Mouse (Mus musculus): ENCODE measurements at regions not wholly inside any gene's neighbourhood (a gene's known extent, or its start where the extent isn't known, plus 50 kb on each side); places are given as distances from the start of the nearest gene placed in this dataset.
"Not testable (repeated sequence)": the region's sequence is repeated elsewhere in the genome, so short reads cannot be mapped to it uniquely, and the experiment has no call there.

DNA sequence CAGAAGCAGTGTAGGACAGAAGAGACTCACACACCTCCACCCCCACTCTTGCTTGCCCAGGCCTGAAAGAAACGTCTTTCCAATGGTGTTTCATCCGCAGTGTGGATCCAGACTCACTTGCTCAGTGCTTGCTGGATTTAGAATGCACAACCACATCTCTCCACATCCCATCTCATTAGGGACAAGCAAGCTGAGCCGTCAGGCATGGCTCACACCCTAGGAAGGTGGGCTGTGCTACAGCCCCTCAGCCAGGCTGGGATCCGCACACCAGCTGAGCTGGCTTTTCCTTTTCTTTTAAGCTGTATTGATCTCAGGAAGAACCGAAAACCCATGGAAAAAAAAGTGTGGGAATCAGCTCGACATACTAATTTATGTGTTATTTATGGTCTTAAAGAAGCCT lies 151.1 kb downstream of the Srek1 start:
- no peak for ATAC-seq (ENCODE audit: insufficient number of reproducible peaks, low FRiP score, low TSS enrichment)

DNA sequence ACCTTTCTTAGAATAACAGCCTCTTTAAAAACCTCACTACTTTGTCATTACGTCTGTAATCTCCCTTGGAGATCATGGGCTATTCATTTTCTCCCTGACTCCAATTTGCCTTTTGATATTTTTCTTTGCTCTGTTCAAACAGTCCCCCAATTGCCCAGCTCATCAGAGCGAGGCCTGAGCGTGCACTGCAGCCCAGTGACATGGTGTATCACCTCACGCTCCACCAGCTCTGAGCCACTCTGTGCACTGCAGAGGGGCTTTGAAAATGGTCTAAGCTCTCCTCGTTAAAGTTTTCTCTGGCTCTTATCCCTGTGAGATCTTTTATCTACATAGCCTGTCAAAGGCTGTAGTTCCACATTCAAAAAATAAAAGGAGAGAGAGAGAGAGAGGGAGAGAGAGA lies 152.1 kb downstream of the Srek1 start:
- no peak for ATAC-seq (ENCODE audit: insufficient number of reproducible peaks, low FRiP score, low TSS enrichment)

DNA sequence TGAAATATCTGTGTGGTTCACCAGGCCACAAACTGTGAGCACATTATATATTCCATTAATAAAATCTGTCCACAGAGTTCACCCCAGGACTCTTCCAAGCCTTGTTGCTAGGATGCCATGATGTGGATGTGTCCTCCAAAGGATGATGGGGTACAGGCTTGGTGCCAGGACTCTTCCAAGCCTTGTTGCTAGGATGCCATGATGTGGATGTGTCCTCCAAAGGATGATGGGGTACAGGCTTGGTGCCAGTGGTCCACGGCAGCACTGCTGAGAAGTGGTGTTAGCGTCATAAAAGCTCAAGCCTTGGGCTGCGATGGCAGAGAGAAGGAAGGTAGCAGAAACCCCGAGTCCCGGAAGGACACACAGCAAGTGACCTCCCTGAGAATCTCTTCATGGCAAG lies 153.4 kb downstream of the Srek1 start:
- ATAC-seq (ENCODE audit: insufficient number of reproducible peaks, low FRiP score, low TSS enrichment), result not testable (repeated sequence)

DNA sequence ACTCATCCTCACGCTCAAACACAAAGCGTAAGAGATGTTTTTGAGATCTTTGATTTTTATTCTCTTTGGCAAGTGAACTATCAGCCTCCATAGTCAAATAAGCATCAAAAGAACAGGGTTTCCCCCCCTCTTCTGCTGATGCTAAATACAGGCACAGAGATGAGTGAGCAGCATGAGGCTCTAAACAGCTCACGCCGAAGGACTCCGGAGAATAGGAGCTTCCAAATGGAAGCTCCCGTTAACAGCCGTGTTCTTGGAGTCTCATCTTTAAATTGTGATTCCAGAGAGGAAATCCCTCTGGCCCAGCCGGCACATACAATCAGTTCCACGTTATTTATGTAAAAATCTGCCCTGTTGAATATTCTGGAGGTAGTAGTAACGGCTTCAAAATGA lies 161.1 kb downstream of the Srek1 start:
- ATAC-seq (ENCODE audit: insufficient number of reproducible peaks, low FRiP score, low TSS enrichment), result no peak

DNA sequence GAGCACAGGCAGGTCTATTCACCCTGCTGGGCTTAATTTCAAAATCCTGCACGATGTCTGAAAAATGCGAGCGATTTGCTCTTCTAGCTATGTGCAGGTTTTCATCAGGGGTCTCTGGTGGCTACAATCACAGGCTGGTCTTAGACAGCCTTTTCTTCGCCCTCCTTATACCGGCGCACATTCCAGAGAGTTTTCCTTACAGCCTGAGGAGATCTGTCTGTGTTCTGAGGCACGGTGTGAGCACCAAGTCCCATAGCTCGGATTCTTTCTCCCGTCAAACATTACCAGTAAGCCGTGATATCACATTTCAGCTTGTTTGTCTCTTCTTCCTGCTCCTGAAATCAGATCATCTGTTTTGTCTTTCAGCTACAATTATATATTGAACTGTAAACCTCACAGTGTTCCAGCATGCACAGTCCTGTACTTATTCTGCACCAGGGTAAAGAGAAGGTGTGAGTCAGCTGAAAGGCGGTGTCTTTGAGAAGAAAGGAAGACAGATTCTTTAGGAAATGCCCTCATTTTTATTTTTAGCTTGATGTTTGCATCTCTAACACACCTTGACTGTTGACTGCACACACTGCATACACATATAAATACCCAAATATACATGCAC lies 161.6 kb downstream of the Srek1 start:
- no peak for ATAC-seq (ENCODE audit: insufficient number of reproducible peaks, low FRiP score, low TSS enrichment)

DNA sequence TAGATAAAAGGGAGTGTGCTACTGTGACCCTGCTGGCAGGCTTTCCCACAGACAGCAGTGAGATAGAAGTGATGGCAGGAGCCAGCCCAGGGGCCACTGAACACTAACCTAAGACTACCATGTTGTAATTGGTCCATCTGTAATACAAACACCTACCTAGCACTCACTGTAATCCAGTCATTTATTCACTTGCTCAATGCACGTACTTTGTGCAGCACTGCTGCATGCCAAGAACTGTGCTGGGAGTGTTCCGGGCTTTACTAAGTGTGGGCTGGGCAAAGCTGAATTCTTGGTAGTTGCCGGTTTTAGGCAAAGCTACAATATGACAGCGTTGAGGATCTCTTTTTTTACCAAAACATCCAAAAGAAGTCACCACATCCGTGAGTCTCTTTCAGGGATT lies 172.1 kb downstream of the Srek1 start:
- no peak for ATAC-seq (ENCODE audit: insufficient number of reproducible peaks, low FRiP score, low TSS enrichment)

DNA sequence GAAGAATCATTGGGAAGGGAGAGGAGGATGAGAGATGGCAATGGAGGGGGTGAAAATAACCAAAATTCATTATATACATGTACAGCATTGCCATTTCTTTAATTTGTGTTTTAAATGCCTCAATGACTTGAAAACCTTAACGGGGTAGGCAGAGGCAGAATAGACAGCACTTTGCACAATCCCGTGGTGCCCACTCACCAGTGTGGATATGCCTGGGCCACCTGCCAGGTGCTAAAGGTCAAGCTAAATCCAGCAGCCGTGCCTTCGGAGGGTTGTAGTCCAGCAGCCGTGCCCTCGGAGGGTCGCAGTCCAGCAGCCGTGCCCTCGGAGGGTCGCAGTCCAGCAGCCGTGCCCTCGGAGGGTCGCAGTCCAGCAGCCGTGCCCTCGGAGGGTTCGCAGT lies 182.0 kb downstream of the Srek1 start:
- no peak for ATAC-seq (ENCODE audit: insufficient number of reproducible peaks, low FRiP score, low TSS enrichment)

DNA sequence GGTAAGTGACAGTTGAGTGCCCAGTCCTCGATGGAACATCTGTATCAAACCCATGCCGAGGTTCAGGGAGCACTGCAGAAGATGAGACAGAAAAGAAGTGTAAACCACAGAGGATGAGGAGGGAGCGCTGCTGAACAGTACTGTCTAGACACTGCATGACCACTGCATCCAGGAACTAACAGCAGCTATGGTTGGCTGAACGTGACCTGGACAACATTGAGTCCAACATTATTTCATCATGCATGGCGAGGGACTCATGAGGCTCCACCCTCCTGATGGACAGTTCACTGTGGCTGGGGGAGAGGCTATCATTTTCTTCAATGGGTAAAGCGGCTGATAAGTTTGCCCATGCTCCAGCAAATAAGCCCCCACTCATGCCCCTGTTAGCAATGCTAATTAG lies 182.5 kb downstream of the Srek1 start:
- no peak for ATAC-seq (ENCODE audit: insufficient number of reproducible peaks, low FRiP score, low TSS enrichment)

DNA sequence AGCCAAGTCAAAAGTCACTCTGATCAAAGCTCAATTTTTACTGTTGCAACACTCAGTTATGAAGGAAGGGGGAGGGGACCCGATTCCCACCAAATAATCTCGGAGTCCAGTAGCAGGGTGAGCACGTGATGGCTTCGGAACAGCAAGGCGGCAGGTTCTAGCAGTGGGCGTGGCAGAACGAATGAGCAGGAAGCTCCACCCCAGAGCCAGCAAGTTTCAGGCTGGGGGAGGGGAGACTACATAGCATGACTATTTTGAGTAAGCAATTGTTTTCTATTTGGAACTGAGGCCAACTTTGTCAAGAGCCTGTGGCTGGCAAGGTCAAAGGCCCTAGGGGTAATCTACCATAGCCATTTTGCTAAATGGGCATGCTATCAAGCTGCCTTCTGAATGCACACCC lies 183.0 kb downstream of the Srek1 start:
- ATAC-seq (ENCODE audit: insufficient number of reproducible peaks, low FRiP score, low TSS enrichment), result not testable (repeated sequence)

DNA sequence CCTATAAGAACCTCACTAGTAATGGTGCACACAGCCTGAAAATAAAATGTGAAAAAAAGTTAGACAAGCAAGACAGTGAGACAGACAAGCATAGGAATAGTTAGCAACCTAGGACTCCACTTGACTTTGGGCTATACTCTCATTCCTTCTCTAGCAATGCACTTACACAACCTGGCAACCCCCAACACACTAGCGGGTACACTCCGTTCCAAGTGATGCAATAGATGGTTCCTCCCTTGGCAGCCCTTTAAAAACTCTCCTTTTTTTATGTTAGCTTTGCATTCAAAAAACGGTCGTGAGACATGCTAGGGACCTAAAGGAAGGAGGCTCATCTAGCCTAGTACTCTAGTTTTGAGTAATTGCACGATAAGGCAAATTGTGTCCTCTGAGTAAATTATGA lies 184.8 kb downstream of the Srek1 start:
- ATAC-seq (ENCODE audit: insufficient number of reproducible peaks, low FRiP score, low TSS enrichment), result no peak

DNA sequence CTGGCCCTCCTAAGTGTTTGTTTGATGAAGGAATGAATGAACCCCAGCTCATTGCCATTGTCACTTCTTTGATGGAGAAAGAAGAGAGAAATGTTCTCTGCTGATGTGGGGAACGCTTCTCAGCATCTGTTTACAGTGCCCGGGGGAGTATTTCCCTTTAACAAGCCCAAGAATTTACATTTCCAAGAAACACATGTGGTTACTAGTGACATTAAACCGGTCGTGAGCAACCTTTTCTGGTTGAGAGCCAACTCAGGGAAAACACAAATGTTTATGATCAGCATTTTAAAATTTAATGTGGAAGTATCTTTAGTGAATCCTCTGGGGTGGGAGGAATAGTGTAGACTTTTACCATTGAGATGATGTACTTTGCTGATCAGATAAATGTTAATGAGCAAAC lies 197.6 kb downstream of the Srek1 start:
- ATAC-seq (ENCODE audit: insufficient number of reproducible peaks, low FRiP score, low TSS enrichment), result no peak

DNA sequence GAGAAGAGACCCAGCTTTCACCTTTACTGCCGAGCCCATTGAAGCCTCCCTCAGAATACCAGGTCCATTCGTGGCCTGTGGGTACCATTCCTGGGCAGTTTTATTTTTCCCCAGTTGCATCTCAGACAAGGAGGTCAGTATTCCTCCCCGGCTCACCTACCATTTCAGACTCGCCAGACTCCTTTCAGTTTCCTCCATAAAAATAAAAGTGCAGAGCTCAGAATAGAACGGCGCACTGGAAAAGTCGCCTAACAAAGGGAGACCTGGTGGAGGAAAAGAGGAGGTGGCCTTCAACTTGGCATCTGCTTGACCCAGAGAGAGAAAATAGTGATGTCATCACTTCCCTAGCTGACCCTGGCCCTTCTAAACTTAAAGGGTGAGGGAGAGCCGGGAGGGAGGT lies 209.7 kb downstream of the Srek1 start:
- no peak for ATAC-seq (ENCODE audit: insufficient number of reproducible peaks, low FRiP score, low TSS enrichment)

DNA sequence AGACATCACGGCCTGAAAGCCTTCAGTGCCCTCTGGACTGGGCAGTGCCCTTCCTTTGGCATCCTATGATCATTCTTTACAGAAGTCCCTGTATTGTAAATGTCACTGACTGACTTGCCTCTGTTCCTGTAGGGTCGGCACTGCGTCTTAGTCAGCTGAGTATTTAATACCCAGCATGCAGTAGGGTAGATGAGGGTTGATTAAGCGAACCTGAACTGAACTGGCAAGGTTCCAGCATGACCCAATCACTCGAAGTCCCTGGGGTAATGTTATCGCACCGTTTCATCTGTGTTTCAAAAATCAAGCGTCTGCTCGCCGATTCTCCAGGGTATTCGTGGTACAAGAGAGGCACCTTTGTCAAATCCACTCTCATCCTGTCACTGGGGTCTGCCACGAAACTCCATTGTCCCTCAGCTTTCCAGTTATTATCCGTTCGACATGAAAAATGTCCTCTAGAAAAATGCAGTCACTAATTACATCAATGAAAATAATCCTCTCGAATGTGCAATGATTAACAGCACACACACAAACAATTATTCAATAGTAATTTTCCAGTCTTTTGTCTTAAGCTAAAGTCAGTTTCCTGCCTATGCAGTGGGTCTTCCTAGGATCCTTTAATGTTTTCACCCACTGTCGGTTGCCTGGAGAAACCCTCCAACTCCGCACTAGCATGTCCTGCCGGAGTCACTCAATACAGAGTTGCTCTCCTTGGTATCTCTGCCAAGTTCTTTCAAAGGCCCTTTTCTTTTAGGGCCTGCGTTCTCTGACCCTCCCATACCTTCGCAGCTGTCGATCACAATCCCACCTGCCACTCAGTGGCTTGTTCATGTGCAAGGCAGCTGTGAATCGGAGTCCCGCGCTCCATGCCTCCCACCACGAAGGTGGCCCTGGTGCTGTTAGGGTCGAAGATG lies 212.4 kb downstream of the Srek1 start:
- ATAC-seq (ENCODE audit: insufficient number of reproducible peaks, low FRiP score, low TSS enrichment), result no peak

DNA sequence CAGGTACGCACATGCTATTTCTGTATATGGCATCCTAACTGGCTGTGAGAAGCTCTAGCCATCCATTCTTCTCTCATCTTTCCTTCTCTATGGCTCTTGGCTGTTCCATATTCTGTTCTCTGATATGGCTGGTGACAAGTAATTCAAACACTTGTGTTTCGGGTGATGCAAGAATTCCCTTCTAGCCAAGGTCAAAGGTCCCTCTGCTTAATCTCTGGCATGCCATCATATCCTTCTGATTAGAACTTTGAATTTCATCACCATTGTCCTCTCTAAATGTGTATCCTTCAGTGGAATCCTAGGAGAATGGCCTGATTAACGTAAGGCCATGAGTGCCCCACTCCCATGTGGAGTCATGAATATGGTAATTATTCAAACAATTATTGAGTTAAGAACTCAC lies 215.5 kb downstream of the Srek1 start:
- ATAC-seq (ENCODE audit: insufficient number of reproducible peaks, low FRiP score, low TSS enrichment), result no peak

DNA sequence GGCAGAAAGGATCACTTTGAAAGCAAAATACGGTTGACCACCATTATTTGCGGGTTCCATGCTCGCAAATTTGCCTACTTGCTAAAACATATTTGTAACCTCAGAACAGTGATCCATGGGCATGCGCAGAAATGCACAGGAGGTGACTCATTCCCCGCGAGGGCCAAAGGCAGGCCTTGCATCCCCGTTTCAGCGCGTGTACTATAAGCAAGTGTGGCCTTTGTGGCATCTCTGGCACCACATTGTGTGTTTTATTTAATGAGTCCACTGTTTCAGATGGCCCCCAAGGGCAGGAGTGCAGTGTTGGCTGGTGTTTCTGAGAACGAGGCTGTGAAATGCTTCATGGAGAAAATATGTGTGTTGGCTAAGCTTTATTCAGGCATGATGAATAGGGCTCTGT lies 205.3 kb upstream of the Mast4 start:
- no peak for ATAC-seq (ENCODE audit: insufficient number of reproducible peaks, low FRiP score, low TSS enrichment)

DNA sequence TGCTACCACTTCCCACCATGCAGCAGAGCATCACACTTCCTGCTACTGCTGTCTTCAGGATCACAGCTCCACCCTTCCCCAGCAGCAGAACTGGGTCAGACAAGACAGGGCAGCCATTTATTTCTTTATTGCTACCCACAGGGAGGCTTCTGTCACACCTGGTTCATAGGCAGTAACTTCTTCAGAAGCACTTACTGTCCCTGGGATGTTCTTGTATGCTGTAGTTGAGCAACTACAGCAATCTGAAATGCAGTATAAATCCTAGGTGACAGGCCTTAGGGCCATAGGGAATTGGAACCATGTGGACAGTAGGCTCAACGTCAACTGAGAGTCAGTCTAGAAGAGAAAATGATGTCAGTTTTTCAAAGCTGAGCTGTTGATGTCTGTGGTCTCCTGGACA lies 179.5 kb upstream of the Mast4 start:
- ATAC-seq (ENCODE audit: insufficient number of reproducible peaks, low FRiP score, low TSS enrichment), result no peak

DNA sequence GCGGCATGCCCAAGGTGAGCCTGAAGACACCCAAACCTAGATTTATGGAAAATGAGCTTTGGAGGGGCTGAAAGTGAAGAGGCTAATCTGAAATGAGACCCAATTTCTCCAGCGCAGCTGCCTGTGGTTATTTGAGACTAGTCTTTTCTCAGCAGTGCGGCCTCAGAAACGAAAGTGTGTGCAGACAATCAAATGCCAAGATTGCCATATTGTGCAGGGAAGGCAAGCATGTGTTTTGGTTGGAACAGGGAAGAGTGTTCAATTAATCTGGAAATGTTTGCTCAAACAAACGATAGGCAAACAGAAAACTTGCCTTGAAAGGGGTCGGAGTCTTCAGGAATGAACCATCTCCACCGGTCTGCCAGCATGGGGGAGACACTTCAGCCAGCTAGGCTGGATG lies 178.2 kb upstream of the Mast4 start:
- ATAC-seq (ENCODE audit: insufficient number of reproducible peaks, low FRiP score, low TSS enrichment), result no peak

DNA sequence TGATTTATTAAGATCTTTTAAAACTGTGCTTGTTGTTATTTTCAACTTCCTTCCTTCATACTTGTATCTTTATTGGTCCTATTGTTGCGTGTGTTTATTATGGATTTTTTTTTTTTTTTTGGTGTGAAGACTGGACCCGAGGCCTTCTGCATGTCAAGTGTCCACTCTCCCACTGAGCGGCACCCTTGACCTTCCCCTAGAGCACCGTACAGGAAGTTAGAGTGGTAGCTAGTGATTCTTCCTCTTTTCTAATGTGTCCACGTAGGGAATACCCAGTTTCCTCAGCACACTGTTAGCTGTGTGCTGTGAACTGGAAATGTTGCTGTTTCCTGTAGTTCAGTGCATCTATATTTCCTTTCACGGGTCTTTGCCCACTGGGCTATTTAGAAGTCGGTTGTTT lies 170.7 kb upstream of the Mast4 start:
- ATAC-seq (ENCODE audit: insufficient number of reproducible peaks, low FRiP score, low TSS enrichment), result no peak

DNA sequence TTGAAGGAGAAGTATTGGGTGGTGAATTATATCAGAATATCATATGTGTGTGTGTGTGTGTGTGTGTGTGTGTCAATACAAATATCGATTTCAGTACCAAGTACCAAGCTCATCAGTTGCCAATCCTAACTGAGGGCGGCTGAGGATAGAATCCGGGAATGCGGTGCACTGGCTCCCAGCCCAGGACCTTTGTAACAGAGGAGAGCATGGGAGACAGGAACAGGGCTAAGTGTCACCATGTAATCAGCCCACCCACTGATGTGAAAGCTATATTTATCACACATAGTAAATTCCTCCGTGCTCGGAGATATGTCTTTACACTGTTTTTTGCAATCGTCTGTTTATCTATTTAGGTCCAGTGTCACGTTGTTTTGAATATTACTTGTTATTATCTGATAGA lies 165.1 kb upstream of the Mast4 start:
- ATAC-seq (ENCODE audit: insufficient number of reproducible peaks, low FRiP score, low TSS enrichment), result no peak

DNA sequence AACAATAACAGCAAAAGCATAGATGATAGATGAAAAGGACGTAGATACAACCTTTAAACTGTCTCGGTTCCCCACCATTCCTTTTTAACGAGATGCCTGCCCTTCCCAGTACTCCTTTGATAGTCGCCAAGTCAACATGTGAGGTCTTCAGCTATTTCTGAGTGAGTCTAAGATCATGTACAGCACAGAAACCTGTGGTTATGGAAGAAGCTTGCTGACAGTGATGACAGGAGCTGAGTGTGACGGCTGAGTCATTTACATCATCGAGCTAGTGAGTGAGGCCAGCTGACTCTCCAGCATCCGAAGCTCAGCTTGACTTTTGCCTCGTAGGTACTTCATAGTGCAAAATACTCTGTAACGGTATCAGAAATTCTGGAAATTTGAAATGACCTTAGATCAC lies 160.1 kb upstream of the Mast4 start:
- no peak for ATAC-seq (ENCODE audit: insufficient number of reproducible peaks, low FRiP score, low TSS enrichment)

DNA sequence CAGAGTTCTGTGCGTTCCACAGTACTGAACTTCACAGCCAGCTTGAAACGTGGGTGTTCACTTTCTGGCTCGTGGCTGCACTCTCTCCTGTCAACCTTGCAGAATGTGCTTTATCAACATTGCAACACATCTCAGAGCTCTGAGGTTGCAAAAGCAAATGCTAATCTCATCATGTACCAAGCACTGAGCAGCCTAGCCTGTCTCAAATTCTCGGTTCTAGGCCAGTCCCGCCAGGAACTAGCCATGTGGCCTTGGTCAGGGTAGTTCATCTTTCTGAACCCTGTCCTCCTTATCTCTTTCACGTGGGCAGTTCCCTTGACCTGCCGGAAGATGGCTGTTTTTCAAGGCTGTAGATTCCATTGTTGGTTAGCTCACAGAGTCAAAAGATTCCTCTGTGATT lies 159.3 kb upstream of the Mast4 start:
- no peak for ATAC-seq (ENCODE audit: insufficient number of reproducible peaks, low FRiP score, low TSS enrichment)

DNA sequence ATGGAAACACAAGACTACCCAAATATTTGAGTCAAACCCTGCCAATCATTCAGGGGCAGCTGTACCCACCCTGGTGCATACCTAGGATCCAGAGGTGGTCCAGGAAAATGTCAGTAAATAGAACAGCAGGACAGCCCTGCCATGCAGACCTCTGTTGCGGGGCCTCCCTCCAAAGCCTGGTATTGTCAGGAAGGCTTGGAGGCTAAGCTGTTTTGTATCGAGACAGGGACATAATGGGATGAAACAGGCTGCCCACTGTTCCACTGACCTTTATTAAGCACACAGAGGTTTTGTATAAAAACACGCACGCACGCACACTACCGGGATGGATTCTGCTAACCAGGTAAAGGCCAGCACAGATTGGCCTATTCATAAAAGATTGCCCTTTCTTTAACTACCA lies 155.8 kb upstream of the Mast4 start:
- no peak for ATAC-seq (ENCODE audit: insufficient number of reproducible peaks, low FRiP score, low TSS enrichment)

Data from cerebellum, adult (tissue).